Mouse (Mus musculus): ENCODE results near the gene Mcoln3. TPM values are rescaled to one million over a fixed set of nuclear protein-coding genes. Genes with fewer than 3 reads are reported as not detected.
A peak's percentile ranks its signal among the peaks of the same experiment; 100 is the strongest.

Mcoln3 gene
- polyA plus RNA-seq, 1 experiment from 2014 or later = 0.21 TPM

GRCm38 (mm10) chr3:146145501-146145900, 28.3 kb downstream of the Mcoln3 start:
- Histone ChIP-seq H3K4me1 (ENCODE audit: control insufficient read depth, insufficient read depth, low read length) (peaks cover 5% of the 10 kb centered on the region), H3K27ac (ENCODE audit: low read depth, low read length) (no peak overlapping the region), H3K9me3 (ENCODE audit: control insufficient read depth, low read length) (no peaks in the 10 kb centered on the region), H3K9ac (replicated peaks; ENCODE audit: low read depth, low read length) (no peak overlapping the region), H3K4me2 (ENCODE audit: low read depth, low read length) (no peak overlapping the region), H3K4me3 (ENCODE audit: low read depth, low read length) (no peak overlapping the region), H3K27me3 (ENCODE audit: control insufficient read depth, insufficient read depth, low read length) (no peaks in the 10 kb centered on the region; the same call in 1 of the 2 replicates), H3K36me3 (ENCODE audit: control insufficient read depth, insufficient read depth, low read length) (no peaks in the 10 kb centered on the region)
- 54% methylated on average over 5 of the region's 5 CpGs for WGBS
- no peak for ATAC-seq (ENCODE audit: low read depth)

- H3K36me3 ChIP-seq (ENCODE audit: control insufficient read depth, insufficient read depth, low read length) = no peaks in the 10 kb centered on the region
- no peak for ATAC-seq (ENCODE audit: low read depth)
- no peak overlapping the region for H3K9ac ChIP-seq (replicated peaks; ENCODE audit: low read depth, low read length)
- peaks cover 5% of the 10 kb centered on the region for H3K4me1 ChIP-seq (ENCODE audit: control insufficient read depth, insufficient read depth, low read length)
- H3K4me2 ChIP-seq (ENCODE audit: low read depth, low read length) = no peak overlapping the region
- no peaks in the 10 kb centered on the region for H3K9me3 ChIP-seq (ENCODE audit: control insufficient read depth, low read length)
- H3K27ac ChIP-seq (ENCODE audit: low read depth, low read length) = no peak overlapping the region
- 86% methylated on average over 5 of the region's 5 CpGs for WGBS
- no peak overlapping the region for H3K4me3 ChIP-seq (ENCODE audit: low read depth, low read length)
- H3K27me3 ChIP-seq (ENCODE audit: control insufficient read depth, insufficient read depth, low read length) = peaks cover 2% of the 10 kb centered on the region; the same call in 1 of the 2 replicates
Measured at GRCm38 (mm10) chr3:146146131-146146530, 28.9 kb downstream of the Mcoln3 start.

GRCm38 (mm10) chr3:146149156-146150057, 32.2 kb downstream of the Mcoln3 start, which contains the start of gene Mcoln2:
Mcoln2 (plus strand) TSS chr3:146149833.
- peak; percentile 11; the same call in 1 of the 2 replicates for ATAC-seq (ENCODE audit: low read depth)
- H3K9ac ChIP-seq (replicated peaks; ENCODE audit: low read depth, low read length) = peak within 1 kb of the TSS; percentile 42; the same call in 1 of the 2 replicates
- H3K4me1 ChIP-seq (ENCODE audit: control insufficient read depth, insufficient read depth, low read length) = peaks cover 5% of the 10 kb centered on the region
- H3K27ac ChIP-seq (ENCODE audit: low read depth, low read length) = no peak within 1 kb of the TSS
- no peaks in the 10 kb centered on the region for H3K9me3 ChIP-seq (ENCODE audit: control insufficient read depth, low read length)
- peak within 1 kb of the TSS; percentile 27 for H3K4me3 ChIP-seq (ENCODE audit: low read depth, low read length)
- WGBS = 16% methylated on average over 28 of the region's 34 CpGs
- H3K4me2 ChIP-seq (ENCODE audit: low read depth, low read length) = peak within 1 kb of the TSS; percentile 74
- peaks cover 2% of the 10 kb centered on the region; the same call in 1 of the 2 replicates for H3K27me3 ChIP-seq (ENCODE audit: control insufficient read depth, insufficient read depth, low read length)
- no peaks in the 10 kb centered on the region for H3K36me3 ChIP-seq (ENCODE audit: control insufficient read depth, insufficient read depth, low read length)

GRCm38 (mm10) chr3:146150058-146150400, 32.8 kb downstream of the Mcoln3 start:
- peaks cover 2% of the 10 kb centered on the region; the same call in 1 of the 2 replicates for H3K27me3 ChIP-seq (ENCODE audit: control insufficient read depth, insufficient read depth, low read length)
- peaks cover 5% of the 10 kb centered on the region for H3K4me1 ChIP-seq (ENCODE audit: control insufficient read depth, insufficient read depth, low read length)
- ATAC-seq (ENCODE audit: low read depth) = no peak
- no peaks in the 10 kb centered on the region for H3K9me3 ChIP-seq (ENCODE audit: control insufficient read depth, low read length)
- H3K9ac ChIP-seq (replicated peaks; ENCODE audit: low read depth, low read length) = peak overlapping the region; percentile 42; the same call in 1 of the 2 replicates
- H3K4me2 ChIP-seq (ENCODE audit: low read depth, low read length) = peak overlapping the region; percentile 74
- H3K27ac ChIP-seq (ENCODE audit: low read depth, low read length) = no peak overlapping the region
- no peaks in the 10 kb centered on the region for H3K36me3 ChIP-seq (ENCODE audit: control insufficient read depth, insufficient read depth, low read length)
- peak overlapping the region; percentile 27 for H3K4me3 ChIP-seq (ENCODE audit: low read depth, low read length)
- WGBS = 1% methylated on average over 26 of the region's 26 CpGs

GRCm38 (mm10) chr3:146150560-146150959, 33.3 kb downstream of the Mcoln3 start:
- no peak overlapping the region for H3K9ac ChIP-seq (replicated peaks; ENCODE audit: low read depth, low read length)
- peak overlapping the region; percentile 27 for H3K4me3 ChIP-seq (ENCODE audit: low read depth, low read length)

GRCm38 (mm10) chr3:146151328-146151727, 34.1 kb downstream of the Mcoln3 start:
- Histone ChIP-seq H3K36me3 (ENCODE audit: control insufficient read depth, insufficient read depth, low read length) (no peaks in the 10 kb centered on the region), H3K27ac (ENCODE audit: low read depth, low read length) (no peak overlapping the region), H3K27me3 (ENCODE audit: control insufficient read depth, insufficient read depth, low read length) (peaks cover 2% of the 10 kb centered on the region; the same call in 1 of the 2 replicates), H3K4me1 (ENCODE audit: control insufficient read depth, insufficient read depth, low read length) (peaks cover 5% of the 10 kb centered on the region), H3K9ac (replicated peaks; ENCODE audit: low read depth, low read length) (no peak overlapping the region), H3K9me3 (ENCODE audit: control insufficient read depth, low read length) (no peaks in the 10 kb centered on the region), H3K4me3 (ENCODE audit: low read depth, low read length) (no peak overlapping the region), H3K4me2 (ENCODE audit: low read depth, low read length) (no peak overlapping the region)
- ATAC-seq (ENCODE audit: low read depth) = no peak
- 92% methylated on average over 10 of the region's 10 CpGs for WGBS

More at GRCm38 (mm10) chr3:146150560-146150959, 33.3 kb downstream of the Mcoln3 start:
- 16% methylated on average over 11 of the region's 11 CpGs for WGBS
- Histone ChIP-seq H3K4me1 (ENCODE audit: control insufficient read depth, insufficient read depth, low read length) (peaks cover 5% of the 10 kb centered on the region), H3K4me2 (ENCODE audit: low read depth, low read length) (peak overlapping the region; percentile 74), H3K27me3 (ENCODE audit: control insufficient read depth, insufficient read depth, low read length) (peaks cover 2% of the 10 kb centered on the region; the same call in 1 of the 2 replicates), H3K27ac (ENCODE audit: low read depth, low read length) (no peak overlapping the region), H3K9me3 (ENCODE audit: control insufficient read depth, low read length) (no peaks in the 10 kb centered on the region), H3K36me3 (ENCODE audit: control insufficient read depth, insufficient read depth, low read length) (no peaks in the 10 kb centered on the region)
- no peak for ATAC-seq (ENCODE audit: low read depth)

GRCm38 (mm10) chr3:146151755-146152154, 34.5 kb downstream of the Mcoln3 start:
- H3K27ac ChIP-seq (ENCODE audit: low read depth, low read length) = no peak overlapping the region
- no peak overlapping the region for H3K4me3 ChIP-seq (ENCODE audit: low read depth, low read length)
- H3K9ac ChIP-seq (replicated peaks; ENCODE audit: low read depth, low read length) = no peak overlapping the region
- no peaks in the 10 kb centered on the region for H3K9me3 ChIP-seq (ENCODE audit: control insufficient read depth, low read length)
- peaks cover 5% of the 10 kb centered on the region for H3K4me1 ChIP-seq (ENCODE audit: control insufficient read depth, insufficient read depth, low read length)
- peaks cover 2% of the 10 kb centered on the region; the same call in 1 of the 2 replicates for H3K27me3 ChIP-seq (ENCODE audit: control insufficient read depth, insufficient read depth, low read length)
- H3K4me2 ChIP-seq (ENCODE audit: low read depth, low read length) = no peak overlapping the region
- WGBS = 96% methylated on average over 8 of the region's 8 CpGs
- ATAC-seq (ENCODE audit: low read depth) = no peak
- H3K36me3 ChIP-seq (ENCODE audit: control insufficient read depth, insufficient read depth, low read length) = no peaks in the 10 kb centered on the region

GRCm38 (mm10) chr3:146152348-146152747, 35.1 kb downstream of the Mcoln3 start:
- Histone ChIP-seq H3K27me3 (ENCODE audit: control insufficient read depth, insufficient read depth, low read length) (peaks cover 2% of the 10 kb centered on the region; the same call in 1 of the 2 replicates), H3K4me1 (ENCODE audit: control insufficient read depth, insufficient read depth, low read length) (peaks cover 5% of the 10 kb centered on the region), H3K4me3 (ENCODE audit: low read depth, low read length) (no peak overlapping the region), H3K9ac (replicated peaks; ENCODE audit: low read depth, low read length) (no peak overlapping the region), H3K4me2 (ENCODE audit: low read depth, low read length) (no peak overlapping the region), H3K36me3 (ENCODE audit: control insufficient read depth, insufficient read depth, low read length) (no peaks in the 10 kb centered on the region), H3K27ac (ENCODE audit: low read depth, low read length) (no peak overlapping the region), H3K9me3 (ENCODE audit: control insufficient read depth, low read length) (no peaks in the 10 kb centered on the region)
- 86% methylated on average over 8 of the region's 8 CpGs for WGBS
- ATAC-seq (ENCODE audit: low read depth) = no peak

- Histone ChIP-seq H3K27me3 (ENCODE audit: control insufficient read depth, insufficient read depth, low read length) (peaks cover 2% of the 10 kb centered on the region; the same call in 1 of the 2 replicates), H3K27ac (ENCODE audit: low read depth, low read length) (no peak overlapping the region), H3K4me1 (ENCODE audit: control insufficient read depth, insufficient read depth, low read length) (peaks cover 5% of the 10 kb centered on the region), H3K9me3 (ENCODE audit: control insufficient read depth, low read length) (no peaks in the 10 kb centered on the region), H3K4me3 (ENCODE audit: low read depth, low read length) (no peak overlapping the region), H3K4me2 (ENCODE audit: low read depth, low read length) (no peak overlapping the region), H3K36me3 (ENCODE audit: control insufficient read depth, insufficient read depth, low read length) (no peaks in the 10 kb centered on the region), H3K9ac (replicated peaks; ENCODE audit: low read depth, low read length) (no peak overlapping the region)
- WGBS = 60% methylated on average over 2 of the region's 2 CpGs
- ATAC-seq (ENCODE audit: low read depth) = no peak
Measured at GRCm38 (mm10) chr3:146152913-146153312, 35.7 kb downstream of the Mcoln3 start.
